Mouse (Mus musculus) brain, embryonic 14.5 days (tissue): ENCODE data around the gene Sytl1.

Experiments used
- CTCF ChIP-seq: fragments of 200-500 bp; IDR thresholded peaks from 2 replicates; pipeline ENCODE4 v1.5.1; 2012; ENCODE audit warnings: inconsistent platforms, mild to moderate bottlenecking, moderate library complexity, borderline replicate concordance; ENCODE audit not compliant: insufficient read depth, insufficient read length; ENCODE audit errors: extremely low read depth
- POLR2A ChIP-seq: fragments of 200-500 bp; IDR thresholded peaks from 2 replicates; pipeline ENCODE4 v1.6.1; 2012; ENCODE audit warnings: mild to moderate bottlenecking, inconsistent platforms, borderline replicate concordance; ENCODE audit not compliant: poor library complexity, insufficient read depth, insufficient read length, severe bottlenecking; ENCODE audit errors: extremely low read depth

DNA sequence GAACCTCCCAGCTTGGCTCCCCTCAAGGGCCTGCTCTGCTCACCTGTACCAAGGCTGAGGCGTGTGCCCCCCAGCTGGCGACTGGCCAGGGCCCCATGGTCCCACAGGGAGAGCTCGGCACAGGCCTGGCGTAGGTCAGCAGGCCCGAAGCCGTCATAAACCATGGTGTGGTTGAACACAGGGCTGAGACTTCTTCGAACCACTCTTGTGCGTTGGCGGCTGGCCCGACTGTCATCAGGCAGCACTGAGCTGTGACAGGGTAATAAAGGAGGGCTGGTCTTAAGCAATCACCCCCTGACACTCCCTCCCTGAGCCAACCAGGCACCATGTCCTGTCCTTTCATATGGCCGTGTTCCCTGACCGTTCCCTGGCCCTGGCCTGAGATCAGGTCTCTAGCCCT lies 9.5 kb downstream of the Sytl1 start:
- TF ChIP-seq CTCF (no peak), POLR2A (no peak)
